Mouse (Mus musculus) B cell, adult 2 months (primary cell): ENCODE results near the gene Tmem131.
"Not testable (repeated sequence)": the region's sequence is repeated elsewhere in the genome, so short reads cannot be mapped to it uniquely, and the experiment has no call there.

Source experiments
- DNase-seq, 2 experiments: peaks; one replicate each; pipeline ENCODE4 v3.0.0; 2022

The Tmem131 gene

GRCm38 (mm10) chr1:36915200-36915580, 28.3 kb downstream of the Tmem131 start:
- no peak for DNase-seq

- no peak for DNase-seq
Observed at GRCm38 (mm10) chr1:36914455-36915199, 28.8 kb downstream of the Tmem131 start.

- peak; percentile 41 to 44 for DNase-seq
Observed at GRCm38 (mm10) chr1:36913806-36914205, 29.7 kb downstream of the Tmem131 start.

GRCm38 (mm10) chr1:36912239-36912638, 31.2 kb downstream of the Tmem131 start:
- no peak for DNase-seq

- no peak for DNase-seq
Observed at GRCm38 (mm10) chr1:36911603-36912002, 31.9 kb downstream of the Tmem131 start.

- DNase-seq = no peak
Observed at GRCm38 (mm10) chr1:36910397-36910796, 33.1 kb downstream of the Tmem131 start.

GRCm38 (mm10) chr1:36909965-36910364, 33.5 kb downstream of the Tmem131 start:
- not testable (repeated sequence) for DNase-seq

- DNase-seq = no peak
Observed at GRCm38 (mm10) chr1:36905216-36905615, 38.2 kb downstream of the Tmem131 start.

GRCm38 (mm10) chr1:36904489-36904888, 39.0 kb downstream of the Tmem131 start:
- no peak for DNase-seq

GRCm38 (mm10) chr1:36904084-36904451, 39.4 kb downstream of the Tmem131 start:
- DNase-seq = no peak

- no peak for DNase-seq
Observed at GRCm38 (mm10) chr1:36903376-36904083, 39.9 kb downstream of the Tmem131 start.

- no peak for DNase-seq
Observed at GRCm38 (mm10) chr1:36902533-36903315, 40.7 kb downstream of the Tmem131 start.

GRCm38 (mm10) chr1:36899622-36900021, 43.8 kb downstream of the Tmem131 start:
- no peak for DNase-seq

- no peak for DNase-seq
Observed at GRCm38 (mm10) chr1:36896423-36896822, 47.0 kb downstream of the Tmem131 start.

- no peak for DNase-seq
Observed at GRCm38 (mm10) chr1:36895452-36895851, 48.0 kb downstream of the Tmem131 start.

GRCm38 (mm10) chr1:36894136-36894535, 49.3 kb downstream of the Tmem131 start:
- no peak for DNase-seq

- not testable (repeated sequence) for DNase-seq
Observed at GRCm38 (mm10) chr1:36893720-36894119, 49.7 kb downstream of the Tmem131 start.

GRCm38 (mm10) chr1:36893146-36893545, 50.3 kb downstream of the Tmem131 start:
- no peak for DNase-seq

GRCm38 (mm10) chr1:36892461-36892860, 51.0 kb downstream of the Tmem131 start:
- DNase-seq = no peak

- no peak for DNase-seq
Observed at GRCm38 (mm10) chr1:36889016-36889415, 54.5 kb downstream of the Tmem131 start.

GRCm38 (mm10) chr1:36887172-36887571, 56.3 kb downstream of the Tmem131 start:
- no peak for DNase-seq

GRCm38 (mm10) chr1:36886489-36886888, 57.0 kb downstream of the Tmem131 start:
- no peak for DNase-seq

GRCm38 (mm10) chr1:36884536-36884935, 58.9 kb downstream of the Tmem131 start:
- DNase-seq = no peak

GRCm38 (mm10) chr1:36883805-36884204, 59.7 kb downstream of the Tmem131 start:
- no peak for DNase-seq
